Mouse (Mus musculus): ENCODE measurements around the gene Obscn. TPM values are rescaled to one million over a fixed set of nuclear protein-coding genes. Genes with fewer than 3 reads are reported as not detected.

Gene Obscn
- total and polyA plus RNA-seq, 3 experiments = 0.08 to 0.54 TPM; not detected in 1

- Histone ChIP-seq H3K9ac (ENCODE audit: control insufficient read depth, low read depth, low read length, poor library complexity, severe bottlenecking) (no peak overlapping the region), H3K4me1 (ENCODE audit: control insufficient read depth in 1 of 2, insufficient read depth in 2 of 2, low read length in 2 of 2) (no peaks in the 10 kb centered on the region), H3K79me2 (ENCODE audit: control insufficient read depth, insufficient read depth, low read length, poor library complexity) (no peaks in the 10 kb centered on the region), H3K36me3 (ENCODE audit: control insufficient read depth in 1 of 2, insufficient read depth in 2 of 2, low read length in 2 of 2) (no peaks in the 10 kb centered on the region), H3K27ac (ENCODE audit: control insufficient read depth, low read depth, low read length) (no peak overlapping the region), H3K4me3 (ENCODE audit: control insufficient read depth in 1 of 2, insufficient read depth in 1 of 2, low read depth in 2 of 2, low read length in 2 of 2) (no peak overlapping the region), H3K27me3 (ENCODE audit: control insufficient read depth in 1 of 2, insufficient read depth in 2 of 2, low read length in 2 of 2) (peaks cover 0 to 7% of the 10 kb centered on the region in 2 experiments; a peak in 2 of 4 replicates), H3K9me3 (replicated peaks; ENCODE audit: insufficient read depth, low read length) (no peaks in the 10 kb centered on the region)
- TF ChIP-seq EP300 (IDR thresholded peaks at IDR 0.05; ENCODE audit: low read depth in 1 of 2, low read length in 2 of 2) (no peak), JUND (IDR thresholded peaks at IDR 0.05; ENCODE audit: low read depth, low read length) (no peak), USF2 (IDR thresholded peaks at IDR 0.05; ENCODE audit: borderline replicate concordance in 1 of 2, insufficient read depth in 1 of 2, low read depth in 1 of 2, low read length in 2 of 2) (no peak), POLR2AphosphoS5 (IDR thresholded peaks at IDR 0.05; ENCODE audit: borderline replicate concordance, low read depth, low read length) (no peak)
- DNase-seq (ENCODE audit: low read depth, low spot score) = no peak
Measured at GRCm38 (mm10) chr11:59067921-59068320, 68.3 kb downstream of the Obscn start.

GRCm38 (mm10) chr11:59058025-59058424 lies 78.2 kb downstream of the Obscn start:
- H3K4me1 ChIP-seq (ENCODE audit: control insufficient read depth in 1 of 2, insufficient read depth in 2 of 2, low read length in 2 of 2) = no peaks in the 10 kb centered on the region
- H3K79me2 ChIP-seq (ENCODE audit: control insufficient read depth, insufficient read depth, low read length, poor library complexity) = no peaks in the 10 kb centered on the region
- H3K9me3 ChIP-seq (replicated peaks; ENCODE audit: insufficient read depth, low read length) = no peaks in the 10 kb centered on the region
- DNase-seq (ENCODE audit: low read depth, low spot score) = no peak
- H3K9ac ChIP-seq (ENCODE audit: control insufficient read depth, low read depth, low read length, poor library complexity, severe bottlenecking) = no peak overlapping the region
- peaks cover 7 to 15% of the 10 kb centered on the region in 2 experiments for H3K27me3 ChIP-seq (ENCODE audit: control insufficient read depth in 1 of 2, insufficient read depth in 2 of 2, low read length in 2 of 2)
- no peak for TF ChIP-seq MAFK (IDR thresholded peaks at IDR 0.05; ENCODE audit: borderline replicate concordance, low read depth, low read length)
- TF ChIP-seq TCF12 (IDR thresholded peaks at IDR 0.05; ENCODE audit: low read depth, low read length) = no peak
- TF ChIP-seq RCOR1 (IDR thresholded peaks at IDR 0.05; ENCODE audit: low read depth, low read length) = no peak
- TF ChIP-seq JUND (IDR thresholded peaks at IDR 0.05; ENCODE audit: low read depth, low read length) = no peak
- no peak for TF ChIP-seq ETS1 (IDR thresholded peaks at IDR 0.05; ENCODE audit: low read depth, low read length)
- no peak for TF ChIP-seq SIN3A (IDR thresholded peaks at IDR 0.05; ENCODE audit: low read length)
- TF ChIP-seq ZC3H11A (IDR thresholded peaks at IDR 0.05; ENCODE audit: low read depth, low read length) = no peak
- TF ChIP-seq UBTF (IDR thresholded peaks at IDR 0.05; ENCODE audit: borderline replicate concordance, insufficient read depth, low read depth, low read length) = no peak
- H3K36me3 ChIP-seq (ENCODE audit: control insufficient read depth in 1 of 2, insufficient read depth in 2 of 2, low read length in 2 of 2) = no peaks in the 10 kb centered on the region
- no peak overlapping the region for H3K27ac ChIP-seq (ENCODE audit: control insufficient read depth, low read depth, low read length)
- H3K4me3 ChIP-seq (ENCODE audit: control insufficient read depth in 1 of 2, insufficient read depth in 1 of 2, low read depth in 2 of 2, low read length in 2 of 2) = no peak overlapping the region

DNA sequence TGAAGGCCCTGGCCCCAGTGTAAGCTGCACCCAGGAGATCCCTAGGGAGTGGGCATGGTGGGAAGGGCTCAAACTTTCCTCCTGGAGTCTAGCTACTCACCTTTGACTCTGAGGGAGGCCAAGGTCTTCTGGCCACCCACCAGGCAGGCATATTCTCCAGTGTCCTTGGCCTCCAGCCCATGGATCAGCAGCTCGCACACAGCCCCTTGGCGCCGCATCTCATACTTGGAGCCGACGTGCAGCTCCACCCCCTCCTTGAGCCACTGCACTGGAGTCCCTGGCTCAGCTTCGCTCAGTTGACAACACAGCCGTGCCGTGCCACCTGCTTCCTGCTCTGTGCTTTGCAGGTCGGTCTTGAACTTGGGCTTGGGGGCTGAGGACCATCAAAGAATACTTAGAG lies 85.2 kb downstream of the Obscn start:
- no peaks in the 10 kb centered on the region for H3K9me3 ChIP-seq (replicated peaks; ENCODE audit: insufficient read depth, low read length)

More for the DNA sequence above, 85.2 kb downstream of the Obscn start:
- H3K36me3 ChIP-seq (ENCODE audit: control insufficient read depth in 1 of 2, insufficient read depth in 2 of 2, low read length in 2 of 2) = no peaks in the 10 kb centered on the region
- H3K79me2 ChIP-seq (ENCODE audit: control insufficient read depth, insufficient read depth, low read length, poor library complexity) = no peaks in the 10 kb centered on the region
- no peak overlapping the region for H3K9ac ChIP-seq (ENCODE audit: control insufficient read depth, low read depth, low read length, poor library complexity, severe bottlenecking)
- no peak overlapping the region for H3K4me3 ChIP-seq (ENCODE audit: control insufficient read depth in 1 of 2, insufficient read depth in 1 of 2, low read depth in 2 of 2, low read length in 2 of 2)
- H3K4me1 ChIP-seq (ENCODE audit: control insufficient read depth in 1 of 2, insufficient read depth in 2 of 2, low read length in 2 of 2) = no peaks in the 10 kb centered on the region
- no peak overlapping the region for H3K27ac ChIP-seq (ENCODE audit: control insufficient read depth, low read depth, low read length)
- peaks cover 2 to 6% of the 10 kb centered on the region in 2 experiments for H3K27me3 ChIP-seq (ENCODE audit: control insufficient read depth in 1 of 2, insufficient read depth in 2 of 2, low read length in 2 of 2)
- TF ChIP-seq RAD21 (IDR thresholded peaks at IDR 0.05; ENCODE audit: low read depth, low read length) (no peak), NRF1 (IDR thresholded peaks at IDR 0.05; ENCODE audit: insufficient read depth, low read depth, low read length, poor library complexity, severe bottlenecking) (no peak), MYB (IDR thresholded peaks at IDR 0.05; ENCODE audit: low read depth, low read length) (no peak), POLR2A (IDR thresholded peaks at IDR 0.05; ENCODE audit: control insufficient read depth in 1 of 2, insufficient read depth in 1 of 2, low read depth in 1 of 2, low read length in 2 of 2, poor library complexity in 1 of 2) (no peak), MAFK (IDR thresholded peaks at IDR 0.05; ENCODE audit: borderline replicate concordance, low read depth, low read length) (no peak), CTCF (IDR thresholded peaks at IDR 0.05 in 2 of 3, conservative IDR thresholded peaks at IDR 0.05 in 1 of 3; ENCODE audit: control insufficient read depth in 1 of 3, insufficient read depth in 1 of 3, low read depth in 2 of 3, low read length in 3 of 3, poor library complexity in 1 of 3, severe bottlenecking in 1 of 3) (no peak), GABPA (IDR thresholded peaks at IDR 0.05; ENCODE audit: low read depth, low read length) (no peak)
- DNase-seq (ENCODE audit: low read depth, low spot score) = no peak

Measured in MEL (cell line).